Mouse (Mus musculus) left cerebral cortex, postnatal 10 days (tissue): ENCODE results near the gene Syn3. TPM values are rescaled to one million over a fixed set of nuclear protein-coding genes. Genes with fewer than 3 reads are reported as not detected.

Experiments used
- DNase-seq, 2 experiments: peaks; one replicate each; pipeline ENCODE4 v3.0.0; 2021 to 2022; ENCODE audit warnings: low spot score in 2 of 2, mixed read lengths in 1 of 2; ENCODE audit errors: extremely low spot score in 1 of 2
- intact Hi-C: fragments of 180-260 bp; cut with DNase I; formaldehyde crosslinking; loops from one replicate; pipeline ENCODE4 v1.15.1; 2025
- total RNA-seq, 2 experiments: library from RNA; stranded (reverse); gene quantifications; 2 replicates each; pipeline ENCODE4 v1.2.3; 2021

The Syn3 gene
- total RNA-seq, 2 experiments from 2014 or later, result 42.1 to 46.0 TPM

GRCm38 (mm10) chr10:86331681-86332281, 166.9 kb downstream of the Syn3 start:
- intact Hi-C loops, result no loop called here
- DNase-seq, result peak in 1 of 2 experiments; percentile 43

- intact Hi-C loops, result no loop called here
- DNase-seq, result no peak
Measured at GRCm38 (mm10) chr10:86330993-86331680, 167.6 kb downstream of the Syn3 start.

GRCm38 (mm10) chr10:86329241-86329882, 169.3 kb downstream of the Syn3 start:
- no peak for DNase-seq

GRCm38 (mm10) chr10:86328691-86329090, 170.0 kb downstream of the Syn3 start:
- intact Hi-C loops, result no loop called here
- no peak for DNase-seq

More at GRCm38 (mm10) chr10:86329241-86329882, 169.3 kb downstream of the Syn3 start:
- intact Hi-C loops, result no loop called here

- intact Hi-C loops, result no loop called here
- DNase-seq, result no peak
Measured at GRCm38 (mm10) chr10:86328143-86328542, 170.6 kb downstream of the Syn3 start.

- DNase-seq, result no peak
- intact Hi-C loops, result no loop called here
Measured at GRCm38 (mm10) chr10:86325272-86325671, 173.4 kb downstream of the Syn3 start.

- DNase-seq, result peak in 1 of 2 experiments; percentile 40
- intact Hi-C loops, result no loop called here
Measured at GRCm38 (mm10) chr10:86323275-86323994, 175.3 kb downstream of the Syn3 start.

- intact Hi-C loops, result no loop called here
- no peak for DNase-seq
Measured at GRCm38 (mm10) chr10:86322006-86322405, 176.7 kb downstream of the Syn3 start.

- peak in 1 of 2 experiments; percentile 18 for DNase-seq
- intact Hi-C loops, result no loop called here
Measured at GRCm38 (mm10) chr10:86321194-86321593, 177.5 kb downstream of the Syn3 start.

GRCm38 (mm10) chr10:86320204-86320603, 178.5 kb downstream of the Syn3 start:
- DNase-seq, result no peak
- intact Hi-C loops, result no loop called here

GRCm38 (mm10) chr10:86319526-86319925, 179.2 kb downstream of the Syn3 start:
- no peak for DNase-seq
- intact Hi-C loops, result no loop called here

- intact Hi-C loops, result no loop called here
- no peak for DNase-seq
Measured at GRCm38 (mm10) chr10:86318552-86319140, 180.1 kb downstream of the Syn3 start.

- no peak for DNase-seq
- intact Hi-C loops, result no loop called here
Measured at GRCm38 (mm10) chr10:86317633-86318032, 181.1 kb downstream of the Syn3 start.

- intact Hi-C loops, result no loop called here
- DNase-seq, result no peak
Measured at GRCm38 (mm10) chr10:86315513-86315912, 183.2 kb downstream of the Syn3 start.

- intact Hi-C loops, result no loop called here
- DNase-seq, result no peak
Measured at GRCm38 (mm10) chr10:86313448-86313847, 185.2 kb downstream of the Syn3 start.

- no peak for DNase-seq
- intact Hi-C loops, result no loop called here
Measured at GRCm38 (mm10) chr10:86312976-86313375, 185.7 kb downstream of the Syn3 start.

- DNase-seq, result no peak
- intact Hi-C loops, result no loop called here
Measured at GRCm38 (mm10) chr10:86310527-86310926, 188.2 kb downstream of the Syn3 start.

- no peak for DNase-seq
- intact Hi-C loops, result no loop called here
Measured at GRCm38 (mm10) chr10:86307235-86307634, 191.5 kb downstream of the Syn3 start.

- DNase-seq, result no peak
Measured at GRCm38 (mm10) chr10:86304583-86304982, 194.1 kb downstream of the Syn3 start.

More at GRCm38 (mm10) chr10:86304583-86304982, 194.1 kb downstream of the Syn3 start:
- intact Hi-C loops, result loop anchor here (5.0 kb wide), 2 partner anchors 33 to 337 kb away; no protein-coding TSS in a partner anchor
